Mouse (Mus musculus): ENCODE results near the gene Tmem145.

GRCm38 (mm10) chr7:25303685-25304006, 2.3 kb upstream of the Tmem145 start:
- TF ChIP-seq CTCF (IDR thresholded peaks at IDR 0.05; ENCODE audit: control insufficient read depth, insufficient read depth, low read length), result no peak
- TF ChIP-seq POLR2A (IDR thresholded peaks at IDR 0.05; ENCODE audit: borderline replicate concordance, control insufficient read depth, low read depth, low read length), result no peak
